Mouse (Mus musculus) embryo, embryonic 11.5 days (tissue): ENCODE results near the gene Stac2.

Experiments used
- DNase-seq: peaks from one replicate; pipeline ENCODE4 v3.0.0-alpha.2; 2012; ENCODE audit warnings: low read depth, low spot score

Stac2 gene

DNA sequence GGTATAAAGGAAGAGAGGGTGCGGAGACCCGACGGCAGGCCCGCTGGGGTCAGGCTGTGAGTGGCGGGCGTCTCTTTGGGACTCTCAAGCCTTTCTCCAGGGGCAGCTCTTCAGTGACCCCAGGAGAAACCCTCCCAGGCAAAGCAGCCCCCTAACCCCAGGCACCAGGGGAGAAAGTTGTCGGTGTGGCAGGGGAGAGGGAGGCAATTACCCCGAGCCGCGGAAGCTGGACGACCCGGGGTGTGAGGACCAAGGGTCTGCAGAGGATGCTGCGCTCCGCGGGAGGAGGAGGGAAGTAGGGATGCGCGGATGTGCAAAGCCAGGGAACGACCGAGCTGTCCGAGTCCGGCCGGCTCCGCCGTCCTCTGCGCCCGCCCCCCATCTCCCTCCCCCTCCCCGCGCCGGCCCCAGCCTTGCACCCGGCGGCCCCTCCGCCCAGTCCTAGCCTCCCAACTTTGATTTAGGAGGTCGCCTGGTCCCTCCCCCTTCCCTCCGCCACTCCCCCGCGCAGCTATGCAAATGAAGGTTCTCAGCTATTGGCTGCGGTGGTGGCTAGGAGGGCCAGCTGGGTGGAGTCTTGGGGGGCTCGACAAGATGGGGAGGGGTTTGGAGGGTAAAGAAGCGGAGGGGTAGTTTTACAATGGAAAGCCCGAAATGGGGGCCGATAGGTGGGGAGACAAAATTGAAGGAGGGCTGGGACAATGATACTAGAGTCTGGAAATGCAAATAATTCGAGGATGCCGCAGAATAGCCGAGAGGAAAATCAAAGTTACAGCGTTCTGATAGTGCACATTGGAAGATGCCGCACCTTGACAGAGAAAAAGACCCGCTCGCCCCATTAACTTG is at the start of gene Stac2:
TSS of gene Stac2 (minus strand) at position 474 of the 846 bp plus-strand sequence.
- DNase-seq = peak; percentile 74

DNA sequence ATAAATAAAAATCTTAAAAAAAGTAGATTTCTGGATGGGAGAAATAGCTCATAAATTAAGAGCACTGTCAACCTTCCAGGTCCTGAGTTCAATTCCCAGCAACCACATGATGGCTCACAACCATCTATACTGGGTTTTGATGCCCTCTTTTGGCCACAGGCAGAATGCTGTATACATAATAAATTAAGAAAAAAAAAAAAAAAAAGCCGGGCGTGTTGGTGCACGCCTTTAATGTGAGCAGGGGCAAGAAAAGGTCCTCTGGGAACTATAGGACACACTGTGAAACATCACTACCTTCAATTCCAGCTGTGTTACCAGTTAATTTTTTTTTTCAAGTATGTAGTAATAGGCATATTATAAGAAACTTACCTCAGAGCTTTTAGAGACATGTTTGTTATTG is 48.1 kb upstream of the Stac2 start:
- no peak for DNase-seq

DNA sequence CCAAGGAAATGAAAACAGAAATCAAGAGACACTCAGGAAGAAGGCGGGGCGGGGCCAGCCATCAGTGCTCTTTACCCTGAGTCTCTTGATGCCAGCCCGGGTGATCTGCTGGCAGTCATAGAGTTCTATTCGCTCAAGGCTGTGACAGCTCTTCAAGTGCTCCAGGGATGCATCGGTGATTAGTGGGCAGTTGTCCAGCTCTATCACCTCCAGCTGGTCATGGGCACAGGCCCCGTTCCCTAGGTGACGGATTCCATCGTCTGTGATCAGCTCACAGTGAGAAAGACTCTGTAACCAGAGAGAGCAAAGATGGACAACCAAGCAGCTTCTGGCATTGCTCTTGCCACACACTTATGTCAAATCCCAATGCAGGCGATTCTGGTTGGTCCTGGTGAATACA is 37.3 kb upstream of the Stac2 start:
- DNase-seq = no peak

DNA sequence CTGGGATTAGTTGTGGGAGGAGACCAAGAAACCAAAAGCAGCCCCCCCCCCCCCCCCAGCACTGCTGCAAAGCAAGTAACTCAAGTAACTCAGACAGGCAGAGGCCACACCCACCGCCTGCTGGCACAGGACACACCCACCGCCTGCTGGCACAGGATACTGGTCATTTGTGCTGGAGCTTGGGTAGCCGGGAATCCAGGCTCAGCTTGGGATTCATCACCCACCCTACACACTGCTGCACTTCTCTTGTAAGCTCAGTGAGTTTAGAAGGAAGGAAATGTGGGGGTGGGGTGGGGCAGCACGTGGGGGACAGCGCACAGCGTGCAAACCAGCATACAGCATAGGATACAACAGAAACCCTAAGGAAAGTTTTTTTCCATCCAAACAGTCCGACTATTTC is 35.0 kb upstream of the Stac2 start:
- no peak for DNase-seq

DNA sequence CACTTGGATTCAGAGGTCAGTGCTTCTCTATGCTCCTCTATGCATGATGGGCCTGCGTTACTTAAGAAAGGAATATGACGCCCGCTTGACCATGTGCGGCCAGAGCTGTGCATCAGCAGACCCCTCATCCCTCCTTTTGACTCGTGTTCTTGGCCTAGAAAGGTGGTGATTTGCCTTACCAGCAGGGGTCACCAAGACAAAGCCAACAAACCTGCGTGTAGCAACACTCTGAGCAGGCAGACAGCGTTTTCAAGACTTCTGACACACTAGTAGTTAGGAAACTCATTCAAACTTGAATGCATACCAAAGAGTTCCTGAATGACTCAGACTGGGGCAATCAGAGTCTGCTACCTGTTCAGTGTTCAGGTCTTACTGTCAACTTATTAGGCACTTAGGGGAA is 33.3 kb upstream of the Stac2 start:
- DNase-seq = no peak

DNA sequence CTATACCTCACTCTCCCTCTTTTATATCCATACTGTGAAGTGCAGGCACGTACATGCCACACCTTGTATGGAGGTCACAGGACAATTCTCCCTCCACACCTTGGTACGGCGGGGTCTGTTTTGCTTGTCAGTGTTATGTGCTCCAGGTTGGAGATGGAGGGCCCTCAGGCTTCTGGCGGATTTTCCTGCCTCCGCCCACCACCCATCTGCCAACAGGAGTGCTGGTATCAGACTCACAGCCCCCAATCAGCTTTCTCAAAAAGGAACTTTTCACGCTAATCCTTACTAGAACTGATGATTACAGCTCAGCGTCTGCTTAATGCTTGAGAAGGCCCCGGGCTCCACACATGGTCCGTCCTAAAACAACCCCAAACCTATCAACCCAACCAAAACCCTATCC is 32.9 kb upstream of the Stac2 start:
- DNase-seq = no peak

DNA sequence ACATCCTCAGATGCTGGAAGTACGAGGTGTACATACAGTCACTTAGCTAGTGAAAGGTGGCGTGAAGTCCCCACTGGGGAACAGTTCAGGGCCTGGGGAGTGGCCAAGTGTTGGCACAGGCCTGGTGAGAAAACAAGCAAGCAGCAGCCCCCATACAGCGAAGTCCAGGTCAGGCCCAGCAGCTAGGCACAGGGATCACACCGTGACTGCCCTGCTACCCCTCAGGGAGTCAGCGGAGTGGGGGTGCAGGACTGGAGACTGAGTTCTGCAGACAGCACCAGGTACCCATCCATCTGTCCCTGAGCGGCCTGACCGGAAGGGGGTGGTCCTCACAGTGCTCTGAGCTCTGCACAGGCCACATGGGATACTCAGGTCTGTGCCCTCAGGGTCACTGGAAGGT is 29.5 kb upstream of the Stac2 start:
- no peak for DNase-seq

DNA sequence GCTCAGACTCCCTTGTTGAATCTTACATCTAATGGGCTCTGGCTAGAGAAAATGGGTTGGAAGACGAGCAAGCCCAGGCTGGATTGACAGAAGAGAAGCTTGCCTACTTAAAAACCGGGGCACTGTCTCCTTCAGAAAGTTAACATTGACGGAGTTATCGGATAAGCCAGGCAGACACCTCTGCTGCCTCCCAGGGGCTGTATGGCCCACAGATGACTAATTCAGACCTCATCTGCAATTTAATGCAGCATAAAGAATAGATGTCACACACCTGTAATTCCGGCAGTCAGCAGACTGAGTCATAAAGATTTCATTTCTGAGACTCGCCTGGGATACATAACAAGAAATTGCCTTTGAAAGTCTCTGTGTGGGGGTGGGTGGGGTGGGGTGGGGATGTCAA is 27.2 kb upstream of the Stac2 start:
- DNase-seq = no peak

DNA sequence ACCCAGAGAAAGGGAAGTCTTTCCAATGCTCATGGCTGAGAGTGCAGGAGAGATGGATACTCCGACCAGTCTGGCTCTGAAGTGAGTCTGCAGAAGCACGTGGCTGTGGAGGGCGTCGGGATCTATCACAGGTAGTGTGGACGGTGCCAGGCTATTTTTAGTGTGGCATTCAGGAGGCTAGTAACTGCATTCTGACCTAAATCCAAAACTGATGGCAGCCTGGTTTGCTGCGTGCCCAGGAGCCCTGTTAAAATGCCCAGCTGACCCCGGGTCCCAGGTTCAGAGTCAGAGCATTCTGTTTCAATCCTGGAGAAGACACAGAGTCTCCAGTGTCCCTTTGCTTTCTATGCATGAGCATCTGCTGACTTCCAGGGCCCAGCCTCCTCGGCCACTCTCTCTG is 23.8 kb upstream of the Stac2 start:
- no peak for DNase-seq

DNA sequence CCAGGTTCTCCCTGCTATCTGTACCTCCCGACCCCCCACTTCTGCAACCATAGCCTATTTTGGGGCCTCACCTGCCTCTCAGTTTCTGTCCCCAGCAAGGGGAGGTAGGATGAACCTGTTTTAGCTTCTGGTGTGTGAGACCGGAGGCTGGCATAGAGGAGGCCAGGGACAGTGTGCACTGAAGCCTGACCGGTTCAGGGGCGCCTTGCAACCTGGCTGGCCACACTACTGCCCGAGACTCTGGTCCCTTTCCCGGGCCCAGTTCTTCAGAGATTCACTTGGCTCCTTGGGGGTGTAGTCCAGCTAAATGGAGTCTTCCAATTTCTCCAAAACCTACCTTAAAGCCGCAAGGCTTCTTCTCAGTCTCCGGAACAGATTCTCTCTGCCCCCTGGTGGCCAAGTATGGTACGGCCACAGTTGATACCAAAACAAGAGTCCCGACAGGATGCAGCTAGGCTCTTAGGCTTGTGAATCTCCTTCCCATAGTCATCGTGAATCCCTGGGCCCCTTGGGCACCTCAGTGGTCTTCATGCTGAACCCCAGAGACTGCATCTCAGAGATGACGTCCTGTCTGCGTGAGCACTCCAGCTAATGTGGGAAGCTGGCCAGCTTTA is 22.0 kb upstream of the Stac2 start:
- peak; percentile 82 for DNase-seq

DNA sequence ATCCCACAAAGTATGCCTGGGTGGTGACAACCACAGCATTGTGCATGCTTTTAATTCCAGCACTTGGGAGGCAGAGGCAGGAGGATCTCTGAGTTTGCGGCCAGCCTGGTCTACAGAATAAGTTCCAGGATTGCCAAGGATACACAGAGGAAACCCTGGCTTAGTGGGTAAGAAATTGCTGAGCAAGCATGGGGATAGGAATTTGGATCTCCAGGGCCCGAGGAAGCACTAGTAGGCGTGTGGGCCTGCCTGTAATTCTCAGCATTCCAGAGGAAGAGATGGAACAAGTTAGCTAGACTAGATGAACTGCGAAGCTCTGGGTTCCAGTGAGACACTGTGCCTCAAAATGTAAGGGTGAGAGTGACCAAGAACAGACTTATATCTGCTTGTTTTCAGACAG is 20.2 kb upstream of the Stac2 start:
- DNase-seq = no peak

DNA sequence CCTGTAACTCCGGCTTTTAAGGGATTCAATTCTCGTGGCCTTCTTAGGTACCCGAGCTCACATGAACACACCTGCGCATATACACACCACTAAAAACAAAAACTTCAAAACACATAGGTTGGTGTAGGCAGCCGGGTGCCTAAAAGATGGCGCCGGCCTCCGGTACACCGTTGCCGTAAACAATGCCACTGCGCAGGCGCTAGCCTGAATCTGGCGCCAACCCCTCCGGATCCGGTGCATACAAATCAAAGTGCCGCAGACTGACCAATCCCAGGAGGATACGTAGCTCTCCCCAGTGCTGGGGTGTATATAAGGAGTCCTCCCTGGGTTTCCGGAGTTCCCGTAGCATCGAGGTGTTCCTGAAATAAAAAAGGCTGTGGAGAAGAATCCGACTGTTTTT is 14.0 kb upstream of the Stac2 start:
- DNase-seq = no peak

DNA sequence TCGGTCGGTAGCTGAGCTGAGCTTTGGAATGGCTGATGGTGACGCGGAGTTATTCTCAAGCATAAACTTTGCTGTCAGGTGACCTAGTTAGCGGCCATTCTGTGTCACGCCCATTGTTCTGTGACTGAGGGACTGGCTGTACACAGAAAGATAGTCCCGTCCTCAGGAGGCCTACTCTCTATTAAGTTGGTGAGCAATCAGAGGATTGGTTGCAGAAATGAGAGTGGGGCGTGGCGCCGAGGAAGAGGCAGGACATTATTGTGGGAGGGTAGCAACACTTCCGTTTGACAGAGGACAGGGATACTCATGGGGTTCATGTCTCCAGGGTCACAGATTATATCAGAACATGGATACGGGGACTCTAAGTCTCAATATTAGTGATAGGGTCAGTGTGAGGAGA is 12.9 kb upstream of the Stac2 start:
- DNase-seq = no peak

DNA sequence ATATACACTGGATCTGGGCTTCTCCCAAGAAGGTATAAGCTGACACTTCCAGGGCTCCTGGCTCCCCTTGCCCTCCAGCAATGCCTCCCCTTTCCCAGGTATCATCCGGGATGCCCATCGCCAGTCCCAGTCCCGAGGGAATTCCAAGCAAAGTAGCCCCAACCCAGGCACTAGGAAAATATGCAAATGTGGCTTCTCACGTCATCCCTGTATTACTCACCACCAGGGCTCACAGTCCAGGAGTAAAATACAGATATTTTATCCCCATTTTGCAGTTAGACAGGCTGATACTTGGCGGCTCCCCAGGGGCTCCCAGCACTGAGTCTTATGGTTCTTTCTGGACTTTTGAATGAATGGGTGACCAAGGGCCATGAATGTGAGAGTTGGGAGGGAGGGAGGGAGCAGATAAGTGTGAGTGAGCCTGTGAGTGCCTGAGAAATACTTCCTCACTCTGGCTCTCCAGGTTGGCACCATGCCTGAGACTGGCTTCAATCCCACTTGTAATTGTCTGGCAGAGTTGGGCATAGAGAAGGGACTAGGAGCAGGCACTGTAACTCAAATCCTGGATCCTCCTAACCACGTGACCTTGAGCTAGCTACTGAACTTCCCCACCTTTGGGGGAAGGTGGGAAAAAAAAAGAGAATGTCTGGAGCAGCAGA is 8.8 kb upstream of the Stac2 start:
- DNase-seq = no peak

DNA sequence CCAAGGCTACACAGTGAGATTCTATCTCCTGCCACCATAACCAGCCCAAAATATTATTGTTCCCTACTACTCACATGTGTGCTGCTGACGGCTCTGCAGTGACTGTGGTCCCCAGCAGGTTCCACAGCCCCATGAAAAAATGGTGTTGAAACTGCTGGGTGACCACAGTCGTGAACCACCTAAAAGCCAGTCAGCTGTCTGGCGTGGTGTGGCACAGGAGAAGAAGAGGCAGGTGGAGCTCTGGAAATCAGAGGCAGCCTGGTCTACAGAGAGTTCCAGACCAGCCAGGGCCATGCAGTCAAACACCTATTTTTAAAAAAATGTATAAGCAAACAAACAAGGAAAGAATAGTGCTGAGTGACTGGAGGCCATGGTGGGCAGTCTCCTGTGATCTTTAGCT is 8.2 kb upstream of the Stac2 start:
- DNase-seq = no peak

DNA sequence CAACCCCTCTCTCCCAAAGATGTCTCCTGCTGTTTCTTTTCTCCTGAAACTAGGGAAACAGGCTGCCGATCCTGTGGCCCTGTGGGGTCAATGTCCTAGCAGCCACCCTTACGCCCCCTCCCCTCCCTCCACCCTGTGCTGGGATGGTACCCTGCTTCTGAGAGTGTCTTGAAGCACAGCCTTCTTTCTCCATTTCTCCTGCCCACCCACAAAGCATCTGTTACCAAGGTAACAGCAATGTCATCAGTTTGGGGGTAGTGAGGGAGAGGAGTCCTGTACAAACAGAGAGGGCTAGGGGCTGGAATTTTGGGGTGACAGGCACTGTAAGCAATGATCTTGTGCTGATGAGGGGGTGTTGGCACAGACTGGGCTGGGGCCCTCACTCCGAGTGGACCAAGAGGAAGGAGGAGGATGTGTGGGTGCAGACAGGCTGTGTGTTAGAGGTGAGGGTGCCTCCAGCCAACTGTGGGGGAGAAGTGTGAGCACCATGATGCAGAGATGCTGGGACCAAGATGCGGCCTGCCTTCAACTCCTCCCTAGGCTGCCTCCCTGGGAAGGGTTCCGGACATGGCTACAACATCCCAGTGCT is 6.9 kb upstream of the Stac2 start:
- DNase-seq = no peak

DNA sequence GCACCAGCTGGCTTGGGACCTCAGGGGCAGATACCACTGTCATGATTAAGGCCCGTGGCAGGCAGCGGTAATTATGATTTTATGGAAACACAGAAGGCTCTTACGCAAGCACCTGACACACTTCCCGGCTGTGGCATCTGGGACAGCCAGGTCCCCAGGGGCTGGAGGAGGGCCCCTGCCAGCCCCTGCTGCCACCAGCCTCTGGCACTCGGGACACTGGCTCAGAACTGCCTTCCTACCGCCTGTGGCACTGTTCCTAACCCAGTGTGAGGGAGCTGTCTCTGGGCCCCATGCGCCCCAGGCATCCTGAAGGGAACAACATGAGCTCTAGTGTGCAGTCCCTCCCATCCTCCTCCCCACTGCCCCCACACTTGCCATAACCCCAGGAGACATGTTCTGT is 6.4 kb upstream of the Stac2 start:
- DNase-seq = no peak

DNA sequence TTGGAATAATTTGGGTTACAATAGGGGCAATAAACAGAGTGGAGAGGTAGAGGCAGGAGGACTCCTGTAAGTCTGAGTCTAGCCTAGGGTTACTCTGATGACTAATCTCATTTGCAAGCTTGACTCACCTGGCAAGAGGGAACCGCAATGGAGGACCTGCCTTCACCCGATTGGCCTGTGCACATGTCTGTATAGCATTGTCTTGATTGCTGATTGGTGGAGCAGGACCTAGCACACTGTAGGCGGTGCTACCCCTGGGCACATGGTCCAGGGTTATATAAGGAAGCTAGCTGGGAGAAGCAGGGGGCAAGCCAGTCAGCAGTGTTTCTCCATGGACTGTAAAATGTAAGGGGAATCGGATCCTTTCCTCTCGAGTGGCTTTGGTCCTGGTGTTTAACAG is 4.7 kb upstream of the Stac2 start:
- no peak for DNase-seq

DNA sequence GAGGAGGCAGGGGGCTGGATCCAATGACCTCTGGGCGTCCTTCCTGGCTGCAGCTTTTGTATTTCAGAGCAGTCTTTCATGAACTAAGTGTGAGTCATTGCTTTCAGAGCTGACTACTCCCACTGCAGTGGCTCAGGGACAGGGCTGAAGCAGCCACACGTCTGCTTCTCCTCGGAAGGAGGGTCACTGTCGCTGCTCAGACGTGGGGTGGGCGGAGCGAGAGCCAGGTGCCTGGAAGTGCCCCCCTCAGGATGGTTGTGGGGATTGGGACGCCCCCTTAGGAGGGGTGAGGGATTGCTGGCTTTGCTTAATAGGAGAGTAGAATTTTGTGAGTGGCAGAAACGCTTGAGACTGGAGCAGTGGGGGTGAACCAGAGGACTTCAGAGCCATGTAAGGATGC is 4.2 kb upstream of the Stac2 start:
- no peak for DNase-seq

DNA sequence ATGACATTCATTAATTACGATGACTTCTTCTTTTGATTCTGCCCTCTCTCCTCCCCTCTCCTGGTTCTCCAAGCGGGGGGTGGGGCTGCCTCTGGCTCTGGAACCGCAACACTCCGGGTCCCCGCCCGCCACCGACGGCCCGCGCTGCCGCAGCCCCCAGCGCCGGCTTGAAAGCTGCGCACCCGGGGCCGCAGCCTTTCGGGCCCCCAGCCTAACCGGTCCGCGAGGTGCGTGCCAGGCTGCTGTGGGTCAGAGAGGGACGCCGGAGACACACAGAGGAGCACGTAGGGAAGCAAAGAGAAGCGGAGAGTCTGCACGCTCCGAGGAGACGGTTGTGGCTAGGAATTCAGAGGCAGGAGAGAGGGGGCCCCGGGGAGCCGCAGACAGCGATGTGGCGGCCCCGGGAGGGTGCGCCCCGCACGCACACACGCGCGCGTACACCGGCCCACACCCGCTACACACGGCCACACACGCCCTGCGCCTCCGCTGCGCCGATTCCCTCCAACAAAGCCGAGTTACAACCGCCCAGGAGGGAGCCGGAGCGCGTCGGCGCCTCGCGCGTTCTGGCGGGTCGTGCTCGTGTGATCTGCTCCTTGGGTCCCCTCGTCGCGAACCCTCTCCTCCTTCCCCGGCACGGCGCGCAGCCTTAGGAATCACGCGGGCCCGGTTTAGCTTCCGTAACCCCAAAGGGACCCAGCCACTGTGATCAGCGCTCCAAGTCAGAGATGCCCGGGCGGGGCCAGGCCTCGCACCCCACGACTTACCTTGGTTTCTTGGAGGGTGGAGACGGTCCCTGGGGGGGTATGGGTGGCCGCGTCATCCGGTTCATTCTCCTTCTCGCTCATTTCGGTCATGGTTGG is 903 bp downstream of the Stac2 start:
- DNase-seq = no peak

DNA sequence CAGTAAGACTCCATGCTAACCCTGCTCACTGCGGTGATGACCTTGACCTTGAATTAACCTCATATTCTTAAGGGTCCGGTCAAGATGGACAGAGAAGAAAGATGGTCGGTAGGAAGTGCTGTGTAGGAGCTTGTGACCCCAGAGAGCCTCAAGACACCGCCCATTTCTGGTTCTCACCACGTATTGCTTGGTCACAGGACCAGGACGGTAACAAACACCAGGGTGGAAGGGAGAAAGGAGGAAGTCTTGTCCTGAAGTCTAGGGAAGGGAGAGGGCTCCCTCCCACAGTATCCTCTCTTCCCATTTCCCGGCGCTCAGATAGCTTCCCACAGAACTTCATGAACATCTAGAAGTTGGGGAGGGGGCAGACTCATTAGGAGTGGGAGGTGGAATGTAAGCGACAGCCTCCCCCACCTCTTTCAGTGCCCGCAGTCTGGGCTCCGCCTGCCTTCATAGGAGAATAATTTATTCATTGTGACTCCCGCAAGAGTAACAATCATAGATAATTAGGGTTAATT is 1.6 kb downstream of the Stac2 start:
- DNase-seq = no peak
